In the genomic region with DNA sequence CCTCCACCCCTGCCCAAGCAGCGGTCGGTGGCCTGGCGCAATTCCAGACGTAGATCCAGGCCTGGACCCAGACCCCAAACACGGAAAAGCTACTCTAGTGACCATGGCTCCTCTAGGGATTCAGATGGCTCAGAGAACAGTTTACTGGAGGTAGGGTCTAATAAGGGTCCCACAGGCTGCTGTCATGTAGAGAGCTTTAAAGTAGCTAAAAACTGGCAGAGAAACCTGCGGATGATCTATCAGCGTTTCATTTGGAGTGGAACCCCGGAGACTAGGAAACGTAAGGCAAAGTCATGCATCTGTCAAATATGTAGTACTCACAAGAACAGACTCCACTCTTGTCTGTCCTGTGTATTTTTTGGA, we compare ENCODE assay signal across 9 mouse cellular contexts. TPM values are rescaled to one million over a fixed set of nuclear protein-coding genes. Genes with fewer than 3 reads are reported as not detected.
A peak's percentile ranks its signal among the peaks of the same experiment; 100 is the strongest.
DNase-seq lines count a peak whose midpoint lies in the region; ATAC-seq and TF ChIP-seq lines count a peak whose summit lies in the region.
"Had no signal": no experiment of that assay in that cellular context is flagged by ENCODE, and none has a peak within 500 bp of the region (broad histone marks: within the 10 kb centered on the region; RNA-seq: fewer than 3 reads in every experiment).

No protein-coding gene starts in this region.

- no peak for TF ChIP-seq CTCF in bone marrow, adult 2 months (IDR thresholded peaks at IDR 0.05; ENCODE audit: control insufficient read depth, insufficient read depth, low read length)
- TF ChIP-seq CTCF in forebrain, postnatal 0 days (IDR thresholded peaks at IDR 0.05; ENCODE audit: low read depth) = no peak

- no peak for ATAC-seq in heart, embryonic 16.5 days (replicated peaks; ENCODE audit: extremely low read depth, insufficient read depth, low FRiP score)
- peak; percentile 17; the same call in 1 of the 2 replicates for ATAC-seq in forebrain, postnatal 0 days
- no peak for ATAC-seq in liver, embryonic 16.5 days (ENCODE audit: low read depth)

- no peak overlapping the region for H3K27ac ChIP-seq in heart, embryonic 16.5 days (ENCODE audit: low read length)
- H3K27ac ChIP-seq in bone marrow, adult 2 months (ENCODE audit: control insufficient read depth, insufficient read depth, low read depth, low read length, poor library complexity) = no peak overlapping the region
- peak overlapping the region; percentile 82; the same call in 1 of the 2 replicates for H3K27ac ChIP-seq in forebrain, postnatal 0 days (ENCODE audit: low read depth, low read length)
- no peak overlapping the region for H3K27ac ChIP-seq in liver, embryonic 16.5 days (ENCODE audit: low read length)

- no peaks in the 10 kb centered on the region for H3K36me3 ChIP-seq in heart, embryonic 16.5 days (ENCODE audit: control insufficient read depth, insufficient read depth)
- H3K36me3 ChIP-seq in forebrain, postnatal 0 days (ENCODE audit: insufficient read depth) = no peaks in the 10 kb centered on the region
- no peaks in the 10 kb centered on the region for H3K36me3 ChIP-seq in liver, embryonic 16.5 days (ENCODE audit: control insufficient read depth, insufficient read depth)

- DNase-seq in heart, postnatal 10 days = no peak
- DNase-seq in forebrain, postnatal 0 days = peak; percentile 33
- no peak for DNase-seq in right cerebral cortex, postnatal 4 days
- DNase-seq in spleen, adult 18-20 months = no peak
- no peak for DNase-seq in retina, postnatal 1 day

- H3K27me3 ChIP-seq in heart, embryonic 16.5 days (ENCODE audit: control insufficient read depth, insufficient read depth, low read length) = peaks cover 2% of the 10 kb centered on the region; the same call in 1 of the 2 replicates
- H3K27me3 ChIP-seq in forebrain, postnatal 0 days (ENCODE audit: insufficient read depth, low read length) = no peaks in the 10 kb centered on the region
- H3K27me3 ChIP-seq in liver, embryonic 16.5 days (ENCODE audit: control insufficient read depth, insufficient read depth, low read depth, low read length) = no peaks in the 10 kb centered on the region

- intact Hi-C loops in heart, postnatal 10 days (cut with DNase I) = no loop called here

- peak overlapping the region; percentile 77 for H3K4me2 ChIP-seq in heart, embryonic 16.5 days (ENCODE audit: low read depth, low read length)
- H3K4me2 ChIP-seq in forebrain, postnatal 0 days (ENCODE audit: low read depth) = peak overlapping the region; percentile 47
- peak overlapping the region; percentile 74 for H3K4me2 ChIP-seq in liver, embryonic 16.5 days (ENCODE audit: low read depth, low read length)

- H3K4me1 ChIP-seq in heart, embryonic 16.5 days (ENCODE audit: control insufficient read depth, insufficient read depth, low read length) = no peaks in the 10 kb centered on the region
- no peaks in the 10 kb centered on the region for H3K4me1 ChIP-seq in bone marrow, adult 2 months (ENCODE audit: control insufficient read depth, insufficient read depth, low read length)
- H3K4me1 ChIP-seq in forebrain, postnatal 0 days (ENCODE audit: insufficient read depth) = no peaks in the 10 kb centered on the region
- H3K4me1 ChIP-seq in liver, embryonic 16.5 days (ENCODE audit: control insufficient read depth, low read depth, low read length) = no peaks in the 10 kb centered on the region

- H3K4me3 ChIP-seq in heart, embryonic 16.5 days (ENCODE audit: low read length) = peak overlapping the region; percentile 68
- H3K4me3 ChIP-seq in bone marrow, adult 2 months (replicated peaks; ENCODE audit: control insufficient read depth, low read depth, low read length) = peak overlapping the region; percentile 31
- H3K4me3 ChIP-seq in forebrain, postnatal 0 days (ENCODE audit: low read depth, low read length) = peak overlapping the region; percentile 53
- peak overlapping the region; percentile 65 for H3K4me3 ChIP-seq in liver, embryonic 16.5 days (ENCODE audit: low read depth, low read length)

- WGBS in heart, embryonic 16.5 days = 20% methylated on average over 9 of the region's 9 CpGs
- 26% methylated on average over 9 of the region's 9 CpGs for WGBS in bone marrow, adult 2 months
- WGBS in forebrain, postnatal 0 days = 33% methylated on average over 9 of the region's 9 CpGs
- WGBS in liver, embryonic 16.5 days (ENCODE audit: insufficient replicate concordance) = 35% methylated on average over 9 of the region's 9 CpGs

- H3K9me3 ChIP-seq in heart, embryonic 16.5 days (replicated peaks; ENCODE audit: control insufficient read depth, low read length) = no peaks in the 10 kb centered on the region
- H3K9me3 ChIP-seq in forebrain, postnatal 0 days (ENCODE audit: low read length) = no peaks in the 10 kb centered on the region
- H3K9me3 ChIP-seq in liver, embryonic 16.5 days (replicated peaks; ENCODE audit: control insufficient read depth, low read length) = no peaks in the 10 kb centered on the region

- no peak for TF ChIP-seq POLR2A in bone marrow, adult 2 months (IDR thresholded peaks at IDR 0.05; ENCODE audit: borderline replicate concordance, control insufficient read depth, low read depth, low read length)

- peak overlapping the region; percentile 41; the same call in 1 of the 2 replicates for H3K9ac ChIP-seq in heart, embryonic 16.5 days (ENCODE audit: low read length)
- H3K9ac ChIP-seq in forebrain, postnatal 0 days = peak overlapping the region; percentile 63
- no peak overlapping the region for H3K9ac ChIP-seq in liver, embryonic 16.5 days (ENCODE audit: low read depth, low read length)

RNA-seq across cellular contexts. Expression of a gene that starts 1.4 kb away (rescaled TPM):
- 0.41 and 0.42 TPM in 2 replicates for polyA plus RNA-seq in heart, embryonic 16.5 days (2015; fragmentation: Nextera tagmentation; extraction: Ambion mirVana)
- total RNA-seq in heart, postnatal 10 days (2021) = under 1 TPM in 1 of 2 experiments, not detected in 1; 0.27 TPM
- not detected in 2 replicates for polyA plus RNA-seq in bone marrow, adult 2 months (2011; ENCODE audit: insufficient read depth, insufficient read length, low replicate concordance, missing spikeins)
- total RNA-seq in forebrain, postnatal 0 days (2014; rRNA removed) = 2.9 and 6.4 TPM in 2 replicates
- polyA plus RNA-seq in forebrain, postnatal 0 days (2015; fragmentation: Nextera tagmentation; extraction: Ambion mirVana) = 1.4 and 2.0 TPM in 2 replicates
- polyA plus RNA-seq in liver, embryonic 16.5 days (2015; fragmentation: Nextera tagmentation; extraction: Ambion mirVana) = 0.14 TPM in 2 replicates
- polyA plus RNA-seq: large intestine, adult 2 months had no signal

RNA-seq across cellular contexts. Expression of a gene that starts 29.7 kb away (rescaled TPM):
- 26.0 and 26.5 TPM in 2 replicates for polyA plus RNA-seq in heart, embryonic 16.5 days (2015; fragmentation: Nextera tagmentation; extraction: Ambion mirVana)
- 10 to 100 TPM; 15.0 to 18.9 TPM for total RNA-seq in heart, postnatal 10 days (2021)
- not detected in 2 replicates for polyA plus RNA-seq in bone marrow, adult 2 months (2011; ENCODE audit: insufficient read depth, insufficient read length, low replicate concordance, missing spikeins)
- total RNA-seq in forebrain, postnatal 0 days (2014; rRNA removed) = 93.6 and 97.1 TPM in 2 replicates
- 125 and 131 TPM in 2 replicates for polyA plus RNA-seq in forebrain, postnatal 0 days (2015; fragmentation: Nextera tagmentation; extraction: Ambion mirVana)
- 6.0 and 6.6 TPM in 2 replicates for polyA plus RNA-seq in liver, embryonic 16.5 days (2015; fragmentation: Nextera tagmentation; extraction: Ambion mirVana)
